Mouse (Mus musculus) cerebellum, postnatal 25 days (tissue): ENCODE measurements around the gene Gm960.
A peak's percentile ranks its signal among the peaks of the same experiment; 100 is the strongest.

Source experiments
- DNase-seq, 2 experiments: peaks; one replicate each; pipeline ENCODE4 v3.0.0; 2021; ENCODE audit warnings: mixed read lengths in 2 of 2

The Gm960 gene

DNA sequence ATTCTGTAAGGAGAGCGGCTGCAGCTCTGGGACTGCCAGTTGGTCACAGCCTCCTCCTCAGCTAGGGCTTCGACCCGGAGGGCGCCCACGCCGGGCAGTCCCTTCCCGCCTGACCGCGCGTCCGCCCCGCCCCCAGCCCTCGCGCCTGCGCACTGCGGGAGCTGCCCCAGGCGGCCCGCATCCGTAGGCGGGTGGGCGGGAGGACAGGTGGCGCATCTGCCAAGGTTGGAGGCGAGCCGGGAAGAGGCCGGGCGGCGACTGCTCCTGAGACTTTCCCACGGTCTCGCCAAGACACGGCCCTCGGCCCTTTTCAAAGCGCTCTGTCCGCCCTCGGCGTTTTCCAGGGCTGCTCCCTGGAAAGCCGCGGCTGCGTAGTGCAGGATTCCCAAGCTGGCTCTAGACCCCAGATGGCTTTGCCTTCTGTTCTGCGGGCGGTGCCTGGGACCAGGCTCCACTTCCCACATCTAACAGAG, at the start of gene Gm960:
Gene Gm960, minus strand, starts transcription at position 464 of the 473 bp plus-strand sequence.
- DNase-seq = peak; percentile 97 to 98

DNA sequence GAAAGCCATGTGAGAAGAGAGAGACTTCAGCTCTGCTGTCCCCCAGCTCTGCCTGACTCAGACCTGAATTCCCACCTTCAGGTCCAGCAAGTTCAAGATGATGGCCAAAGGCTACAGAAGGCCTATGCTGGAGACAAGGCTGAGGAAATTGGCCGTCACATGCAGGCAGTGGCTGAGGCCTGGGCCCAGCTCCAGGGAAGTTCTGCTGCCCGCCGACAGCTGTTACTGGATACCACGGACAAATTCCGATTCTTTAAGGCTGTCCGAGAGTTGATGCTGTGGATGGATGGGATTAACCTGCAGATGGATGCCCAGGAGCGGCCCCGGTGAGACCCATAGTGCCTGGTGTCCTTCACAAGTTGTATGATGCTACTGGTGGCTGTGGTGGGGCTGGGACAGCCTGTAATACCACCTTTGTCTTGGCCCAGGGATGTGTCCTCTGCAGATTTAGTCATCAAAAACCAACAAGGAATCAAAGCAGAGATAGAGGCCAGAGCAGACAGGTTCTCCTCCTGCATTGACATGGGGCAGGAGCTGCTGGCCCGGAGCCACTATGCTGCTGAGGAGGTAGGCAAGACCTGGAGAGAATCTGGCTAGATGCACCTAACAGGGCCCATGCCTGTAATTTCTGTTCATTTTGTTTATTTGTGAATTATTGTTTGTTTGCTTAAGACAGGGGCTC, 49.3 kb upstream of the Gm960 start:
- DNase-seq = peak; percentile 60 to 76

DNA sequence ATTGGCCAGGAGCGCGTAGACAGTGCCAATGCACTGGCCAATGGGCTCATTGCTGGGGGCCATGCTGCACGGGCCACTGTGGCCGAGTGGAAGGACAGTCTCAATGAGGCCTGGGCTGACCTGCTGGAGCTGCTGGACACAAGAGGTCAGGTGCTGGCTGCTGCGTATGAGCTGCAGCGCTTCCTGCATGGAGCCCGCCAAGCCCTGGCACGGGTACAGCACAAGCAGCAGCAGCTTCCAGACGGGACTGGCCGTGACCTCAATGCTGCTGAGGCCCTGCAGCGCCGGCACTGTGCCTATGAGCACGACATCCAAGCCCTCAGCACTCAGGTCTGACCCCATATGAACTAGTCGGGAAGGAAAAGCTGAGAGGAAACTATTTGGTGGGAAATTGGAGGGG, 48.1 kb upstream of the Gm960 start:
- DNase-seq = peak; percentile 83 to 90

DNA sequence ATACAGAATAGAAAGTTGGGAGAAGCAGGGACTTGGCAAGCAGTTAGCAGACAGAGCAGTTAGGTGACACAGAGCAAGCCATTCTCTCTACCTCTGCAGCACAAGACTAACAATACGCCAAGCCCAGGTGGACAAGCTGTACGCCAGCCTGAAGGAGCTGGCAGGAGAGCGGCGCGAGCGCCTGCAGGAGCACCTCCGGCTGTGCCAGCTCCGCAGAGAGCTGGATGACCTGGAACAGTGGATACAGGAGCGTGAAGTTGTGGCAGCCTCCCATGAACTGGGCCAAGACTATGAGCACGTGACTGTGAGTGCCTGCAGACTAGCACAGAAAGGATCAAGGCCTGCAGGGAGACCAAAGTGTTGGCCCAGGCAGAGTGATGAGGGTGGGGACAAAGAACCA, 47.2 kb upstream of the Gm960 start:
- peak; percentile 68 to 75 for DNase-seq

DNA sequence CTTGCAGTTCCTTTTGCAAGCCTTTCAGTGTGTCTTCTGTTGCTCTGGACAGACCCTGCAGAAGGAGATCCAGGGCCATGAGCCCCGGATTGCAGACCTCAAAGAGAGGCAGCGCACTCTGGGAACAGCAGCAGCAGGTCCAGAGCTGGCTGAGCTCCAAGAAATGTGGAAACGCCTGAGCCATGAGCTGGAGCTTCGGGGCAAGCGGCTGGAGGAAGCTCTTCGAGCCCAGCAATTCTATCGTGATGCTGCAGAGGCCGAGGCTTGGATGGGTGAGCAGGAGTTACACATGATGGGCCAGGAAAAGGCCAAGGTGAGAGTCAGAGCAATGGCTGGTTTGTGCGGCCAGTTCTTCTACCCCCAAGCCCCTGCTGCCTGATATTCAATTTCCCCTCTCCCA, 46.6 kb upstream of the Gm960 start:
- peak; percentile 59 to 73 for DNase-seq

DNA sequence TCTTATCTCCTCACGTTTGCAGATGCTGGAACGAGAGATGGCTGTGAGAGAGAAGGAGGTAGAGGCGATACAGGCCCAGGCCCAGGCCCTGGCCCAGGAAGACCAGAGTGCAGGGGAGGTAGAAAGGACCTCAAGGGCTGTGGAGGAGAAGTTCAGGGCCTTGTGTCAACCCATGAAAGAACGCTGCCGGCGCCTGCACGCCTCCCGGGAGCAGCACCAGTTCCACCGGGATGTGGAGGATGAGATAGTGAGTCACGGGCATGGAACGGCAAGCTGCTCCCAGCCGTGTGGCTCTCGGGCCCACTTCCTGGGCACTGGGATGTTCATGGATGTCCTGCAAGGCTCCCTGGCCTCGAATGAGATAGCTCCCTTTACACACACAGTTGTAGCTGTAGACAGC, 45.6 kb upstream of the Gm960 start:
- DNase-seq = no peak

DNA sequence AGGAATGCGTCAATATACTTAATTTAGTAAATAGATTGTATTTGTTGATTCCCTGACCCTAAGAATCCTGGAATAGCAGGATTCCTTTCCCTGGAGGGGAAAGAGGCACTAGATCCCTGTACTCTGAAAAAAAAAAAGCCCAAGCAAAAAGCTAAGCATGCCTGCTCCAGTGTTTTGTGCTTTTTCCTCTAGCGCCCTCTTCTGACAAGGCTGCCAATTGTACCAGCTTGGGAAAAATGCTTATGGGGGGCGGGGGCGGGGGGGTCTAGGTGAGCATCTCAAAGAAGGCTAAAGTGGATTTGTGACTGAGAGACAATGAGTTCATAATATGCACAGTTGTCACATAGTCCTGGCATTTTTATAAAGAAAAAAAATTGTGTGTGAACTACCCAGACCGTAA, 45.1 kb upstream of the Gm960 start:
- DNase-seq = peak in 1 of 2 experiments; percentile 68

DNA sequence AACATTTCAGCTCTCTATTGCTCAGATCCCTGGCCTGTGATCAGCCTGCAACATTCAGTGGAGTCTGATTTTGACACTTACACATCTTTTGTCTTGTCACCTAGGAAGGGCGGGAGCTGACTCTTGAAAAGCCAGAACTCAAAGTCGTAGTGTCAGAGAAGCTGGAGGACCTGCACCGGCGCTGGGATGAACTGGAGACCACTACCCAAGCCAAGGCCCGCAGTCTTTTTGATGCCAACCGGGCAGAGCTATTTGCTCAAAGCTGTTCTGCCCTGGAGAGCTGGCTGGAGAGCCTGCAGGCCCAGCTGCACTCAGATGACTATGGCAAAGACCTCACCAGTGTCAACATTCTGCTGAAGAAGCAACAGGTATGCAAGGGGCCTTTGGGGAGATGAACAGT, 43.8 kb upstream of the Gm960 start:
- no peak for DNase-seq

DNA sequence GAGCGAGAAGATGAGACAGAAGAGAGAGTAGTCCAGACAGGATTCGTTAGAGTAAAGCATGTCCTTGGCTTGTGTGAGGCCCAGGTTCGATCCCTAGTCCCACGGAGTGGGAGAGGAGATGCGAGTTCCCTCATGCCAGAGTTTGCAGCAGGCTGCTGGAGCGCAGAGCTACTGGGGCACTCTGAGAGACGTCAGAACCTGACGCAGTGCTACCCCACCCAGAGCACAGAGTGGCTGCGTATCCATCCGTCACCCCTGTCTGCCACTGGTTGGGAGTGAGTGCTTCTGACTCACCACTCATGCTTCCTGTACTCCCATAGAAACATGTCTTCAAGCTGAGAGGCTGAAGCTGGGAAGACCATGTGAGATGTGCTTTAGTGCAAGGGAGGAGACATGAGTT, 43.0 kb upstream of the Gm960 start:
- DNase-seq = no peak

- DNase-seq = no peak
These were observed 41.3 kb upstream of the Gm960 start for GRCm38 (mm10) chr19:4739762-4740161.

GRCm38 (mm10) chr19:4739053-4739452, 40.6 kb upstream of the Gm960 start:
- no peak for DNase-seq

GRCm38 (mm10) chr19:4737866-4738265, 39.4 kb upstream of the Gm960 start:
- no peak for DNase-seq

- DNase-seq = no peak
These were observed 34.6 kb upstream of the Gm960 start for GRCm38 (mm10) chr19:4733052-4733451.

DNA sequence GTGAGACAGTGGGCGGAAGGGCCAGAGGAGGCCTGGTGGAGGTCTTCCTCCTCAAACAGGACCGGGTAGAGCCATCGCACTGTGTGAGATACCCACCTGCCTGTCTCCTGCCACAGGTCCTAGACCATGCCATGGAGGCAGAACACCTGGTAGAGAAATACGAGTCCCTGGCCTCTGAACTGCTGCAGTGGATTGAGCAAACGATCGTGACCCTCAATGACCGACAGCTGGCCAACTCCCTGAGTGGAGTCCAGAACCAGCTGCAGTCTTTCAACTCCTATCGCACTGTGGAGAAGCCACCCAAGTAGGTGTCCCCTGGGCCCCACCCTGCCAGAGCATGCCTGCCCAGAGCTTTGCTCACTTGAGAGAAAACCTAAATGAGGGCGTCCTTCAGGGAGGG, 30.7 kb upstream of the Gm960 start:
- no peak for DNase-seq

- peak; percentile 58 to 67 for DNase-seq
These were observed 22.3 kb upstream of the Gm960 start for GRCm38 (mm10) chr19:4720671-4721244.

DNA sequence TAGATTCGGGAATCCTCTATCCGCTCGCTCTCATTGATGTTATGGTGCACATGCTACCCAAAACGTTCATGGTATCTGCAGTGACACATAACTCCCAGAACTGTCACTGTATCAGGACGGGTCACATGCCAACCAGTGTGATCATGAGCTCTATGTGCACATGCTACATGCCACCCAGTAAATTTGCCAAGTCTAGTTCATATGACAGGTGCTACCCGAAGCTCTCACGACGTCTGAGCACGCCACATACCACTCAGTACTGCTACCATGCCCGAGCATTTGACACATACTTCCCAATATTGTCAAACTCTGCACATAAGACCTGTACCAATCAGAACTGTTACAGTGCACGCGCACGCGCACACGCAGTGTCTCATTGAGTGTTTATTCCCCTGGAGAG, 21.6 kb upstream of the Gm960 start:
- DNase-seq = no peak

DNA sequence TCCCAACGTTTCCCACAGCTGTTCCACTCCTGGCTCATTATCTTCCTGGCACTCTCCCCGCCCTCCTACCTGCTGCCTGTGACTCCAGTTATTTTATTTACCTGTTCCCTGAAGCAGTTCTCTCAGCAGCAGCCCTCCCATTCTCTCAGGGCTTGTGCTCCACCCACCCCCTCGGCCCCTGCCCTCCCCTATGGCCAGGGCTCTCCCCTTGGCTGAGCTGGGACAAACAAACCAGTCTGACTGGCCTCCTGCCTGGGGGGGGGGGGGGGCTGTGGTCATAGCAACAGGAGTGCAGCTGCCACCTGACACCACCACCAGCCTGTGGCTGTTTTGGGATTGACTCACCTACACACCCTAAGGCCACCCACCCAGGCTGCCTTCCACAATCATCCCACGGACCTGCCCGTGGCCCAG, 20.9 kb upstream of the Gm960 start:
- DNase-seq = peak in 1 of 2 experiments; percentile 9

DNA sequence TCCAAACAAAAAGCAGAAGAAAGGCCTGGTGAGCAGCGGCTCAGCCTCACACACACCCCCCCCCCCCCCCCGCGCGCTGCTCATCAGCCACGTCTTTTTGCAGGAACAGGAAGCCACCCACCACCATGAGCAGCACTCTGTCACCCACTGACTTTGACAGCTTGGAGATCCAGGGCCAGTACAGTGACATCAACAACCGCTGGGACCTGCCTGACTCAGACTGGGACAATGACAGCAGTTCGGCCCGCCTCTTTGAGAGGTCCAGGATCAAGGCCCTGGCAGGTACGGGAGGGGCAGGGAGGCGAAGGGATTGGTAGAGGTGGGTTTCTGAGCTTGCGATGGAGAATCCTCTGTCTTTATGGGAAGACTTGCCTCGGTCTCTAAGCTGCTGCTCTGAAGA, 20.2 kb upstream of the Gm960 start:
- no peak for DNase-seq

GRCm38 (mm10) chr19:4717281-4717680, 18.8 kb upstream of the Gm960 start:
- DNase-seq = no peak

DNA sequence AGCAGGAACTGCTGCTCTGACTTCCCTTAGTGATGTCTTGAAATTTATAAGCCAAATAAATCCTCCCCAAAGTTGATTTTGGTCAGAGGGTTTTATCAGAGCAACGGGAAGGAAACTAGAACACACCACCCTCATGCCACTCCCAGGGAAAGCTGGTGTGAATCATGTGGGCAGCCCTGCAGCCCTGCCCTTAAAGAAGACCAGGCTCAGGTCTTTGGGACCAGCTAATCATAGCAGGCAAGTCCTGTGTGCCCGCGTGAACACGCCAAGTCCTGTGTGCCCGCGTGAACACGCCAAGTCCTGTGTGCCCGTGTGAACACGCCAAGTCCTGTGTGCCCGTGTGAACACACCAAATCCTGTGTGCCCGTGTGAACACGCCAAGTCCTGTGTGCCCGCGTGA, 18.3 kb upstream of the Gm960 start:
- DNase-seq = no peak

DNA sequence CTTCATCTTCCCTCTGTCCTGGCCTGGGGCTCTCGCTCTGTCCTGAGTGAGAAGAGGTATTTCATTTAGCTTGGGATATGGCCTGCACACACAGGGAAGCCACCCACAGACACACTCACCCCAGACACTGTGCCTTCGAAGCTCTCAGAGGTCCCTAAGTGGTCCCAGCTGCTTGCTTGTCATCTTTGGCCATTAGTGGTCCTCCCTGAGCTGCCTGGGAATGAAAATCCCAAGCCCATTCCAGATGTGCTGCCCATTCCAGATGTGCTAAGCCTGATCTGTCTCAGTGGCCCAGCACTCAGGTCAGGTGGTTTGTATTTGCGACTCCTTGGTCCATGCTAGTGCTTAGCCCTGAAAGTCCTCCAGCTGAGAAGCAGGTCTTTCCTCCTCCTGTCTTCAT, 15.4 kb upstream of the Gm960 start:
- no peak for DNase-seq

DNA sequence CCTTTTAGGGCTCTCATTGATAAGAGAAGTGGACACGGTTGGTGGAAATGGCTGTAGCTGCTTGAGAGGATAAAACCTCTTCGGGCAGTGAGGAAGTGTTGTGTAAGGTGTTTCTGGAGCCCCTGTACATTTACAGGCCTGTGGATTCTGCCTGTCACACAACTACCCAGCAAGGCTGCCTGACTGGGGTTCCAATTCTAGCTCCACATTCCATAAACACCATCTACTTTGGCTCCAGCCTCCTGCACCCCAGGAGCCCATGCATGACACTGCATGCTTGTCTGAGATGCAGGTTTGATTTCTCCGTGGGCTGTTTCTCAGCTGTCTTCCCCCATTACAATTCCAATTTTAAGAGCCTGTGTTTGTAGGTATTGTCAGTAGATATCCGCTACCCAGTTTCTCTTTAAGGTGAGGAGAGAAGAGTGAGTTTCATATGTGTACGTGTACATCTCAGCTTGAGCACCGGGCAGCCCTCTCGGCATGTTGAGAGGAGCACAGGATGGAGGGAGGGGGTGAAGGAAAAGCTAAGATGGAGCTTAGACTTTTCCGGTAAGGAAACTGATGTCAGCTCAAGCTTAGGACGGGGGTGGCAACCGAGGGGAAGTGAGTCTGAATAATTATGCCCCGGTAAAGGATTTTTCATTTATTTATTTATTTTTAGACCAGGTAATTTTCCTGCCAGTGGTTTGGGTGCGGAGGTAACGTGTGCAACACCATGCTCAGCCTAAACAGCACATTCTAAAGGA, 14.5 kb upstream of the Gm960 start:
- DNase-seq = peak in 1 of 2 experiments; percentile 59

DNA sequence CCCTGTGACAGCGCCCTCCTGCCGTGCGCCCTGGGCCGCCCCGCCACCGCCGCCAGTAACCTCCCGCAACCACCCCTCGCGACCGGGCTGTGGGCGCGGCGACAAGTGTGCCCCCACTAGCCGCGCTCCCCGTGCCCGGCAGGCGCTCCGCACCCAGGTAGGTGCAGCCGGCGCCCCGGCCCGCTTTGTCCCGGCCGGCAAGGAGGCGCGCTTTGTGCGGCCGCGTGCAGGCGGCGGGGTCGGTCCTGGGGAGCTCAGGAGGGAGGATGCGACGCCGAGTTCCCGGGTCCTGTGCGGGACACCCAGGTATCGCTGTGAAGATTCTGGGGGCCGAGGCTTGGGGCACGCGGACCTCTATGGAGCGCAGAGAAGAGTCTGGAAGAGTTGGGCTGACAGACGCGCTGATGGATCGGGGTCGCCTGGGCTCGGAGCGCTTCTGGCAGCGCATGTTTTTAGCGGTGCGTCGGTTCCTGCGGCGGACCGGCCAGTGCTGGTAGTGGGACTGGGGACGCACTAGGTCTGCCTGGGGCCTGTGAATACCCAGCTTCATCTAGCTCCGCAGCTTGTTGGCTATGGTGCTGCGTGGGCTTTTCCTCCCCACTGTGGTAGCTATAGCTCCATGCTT, 13.8 kb upstream of the Gm960 start:
- peak; percentile 67 to 73 for DNase-seq
